Mouse (Mus musculus) CH12.LX (cell line): ENCODE results near the gene Rhbdl2. TPM values are rescaled to one million over a fixed set of nuclear protein-coding genes. Genes with fewer than 3 reads are reported as not detected.
A peak's percentile ranks its signal among the peaks of the same experiment; 100 is the strongest.

Experiments
- DNase-seq: peaks from one replicate; pipeline ENCODE4 v3.0.0-alpha.2; 2013; ENCODE audit errors: extremely low read depth
- H3K27ac ChIP-seq: 2 replicates; pipeline ENCODE4 v1.5.1; 2012; ENCODE audit warnings: low read depth, mild to moderate bottlenecking, control low read depth, moderate library complexity; ENCODE audit not compliant: insufficient read depth
- H3K27me3 ChIP-seq: replicated peaks from 2 replicates; pipeline ENCODE3; 2012; ENCODE audit warnings: inconsistent platforms
- H3K36me3 ChIP-seq, 2 experiments: replicated peaks in 1 of 2; 2 replicates each; pipeline versions ENCODE3 to v1.6.1; 2012; ENCODE audit warnings: inconsistent platforms in 1 of 2, low read length in 1 of 2, mild to moderate bottlenecking in 1 of 2, mixed read lengths in 1 of 2, moderate library complexity in 1 of 2; ENCODE audit not compliant: control insufficient read depth in 1 of 2, insufficient read depth in 1 of 2
- H3K4me1 ChIP-seq, 2 experiments: 2 replicates each; pipeline ENCODE4 v1.6.1; 2012; ENCODE audit warnings: inconsistent platforms in 1 of 2, moderate library complexity in 1 of 2; ENCODE audit not compliant: insufficient read depth in 2 of 2, control insufficient read depth in 1 of 2
- H3K4me2 ChIP-seq: 2 replicates; pipeline ENCODE4 v1.6.1; 2012; ENCODE audit warnings: low read depth, mild to moderate bottlenecking, control low read depth; ENCODE audit not compliant: poor library complexity, insufficient read depth, severe bottlenecking
- H3K4me3 ChIP-seq, 3 experiments: fragments of 150-350 bp in 1 of 3; sonication (generic) in 1 of 3; replicated peaks in 1 of 3; 2 replicates each; pipeline versions ENCODE3 to v1.5.1; 2011 to 2012; ENCODE audit warnings: low read depth in 2 of 3, low read length in 2 of 3, mild to moderate bottlenecking in 2 of 3, moderate library complexity in 2 of 3, control low read depth in 1 of 3, improper control_type of control experiment in 1 of 3, inconsistent platforms in 1 of 3, mixed read lengths in 1 of 3; ENCODE audit not compliant: poor library complexity in 1 of 3
- H3K79me2 ChIP-seq: replicated peaks from 2 replicates; pipeline ENCODE4 v1.6.1; 2012; ENCODE audit warnings: mild to moderate bottlenecking, moderate library complexity; ENCODE audit not compliant: control insufficient read depth, poor library complexity, insufficient read depth, severe bottlenecking; ENCODE audit errors: extremely low read depth
- H3K9ac ChIP-seq: 2 replicates; pipeline ENCODE4 v1.6.1; 2012; ENCODE audit warnings: low read depth, mild to moderate bottlenecking, control low read depth, moderate library complexity; ENCODE audit not compliant: insufficient read depth
- H3K9me3 ChIP-seq: replicated peaks from 2 replicates; pipeline ENCODE3; 2012; ENCODE audit warnings: low read length, inconsistent platforms, mixed read lengths
- BHLHE40 ChIP-seq: IDR thresholded peaks from 2 replicates; pipeline ENCODE4 v1.6.1; 2011; ENCODE audit warnings: mild to moderate bottlenecking, low read depth, low read length, improper control_type of control experiment
- CHD2 ChIP-seq: IDR thresholded peaks from 2 replicates; pipeline ENCODE4 v1.6.1; 2011; ENCODE audit warnings: low read length, improper control_type of control experiment
- CTCF ChIP-seq, 2 experiments: IDR thresholded peaks in 1 of 2; conservative IDR thresholded peaks in 1 of 2; 2 replicates each; pipeline ENCODE4 v1.5.1; 2011 to 2012; ENCODE audit warnings: low read depth in 2 of 2, low read length in 2 of 2, improper control_type of control experiment in 1 of 2, inconsistent platforms in 1 of 2, mild to moderate bottlenecking in 1 of 2, moderate library complexity in 1 of 2
- EP300 ChIP-seq: IDR thresholded peaks from 2 replicates; pipeline ENCODE4 v1.6.1; 2011; ENCODE audit warnings: low read length, improper control_type of control experiment
- HCFC1 ChIP-seq: IDR thresholded peaks from 2 replicates; pipeline ENCODE4 v1.6.1; 2012; ENCODE audit warnings: low read depth, mild to moderate bottlenecking, inconsistent platforms, low read length, improper control_type of control experiment
- JUND ChIP-seq: conservative IDR thresholded peaks from 2 replicates; pipeline ENCODE4 v1.6.1; 2011; ENCODE audit warnings: low read depth, low read length, improper control_type of control experiment
- MAX ChIP-seq: IDR thresholded peaks from 2 replicates; pipeline ENCODE4 v1.6.1; 2011; ENCODE audit warnings: low read length, improper control_type of control experiment
- MXI1 ChIP-seq: IDR thresholded peaks from 2 replicates; pipeline ENCODE4 v1.6.1; 2011; ENCODE audit warnings: mild to moderate bottlenecking, low read depth, low read length, improper control_type of control experiment
- MYC ChIP-seq: IDR thresholded peaks from 2 replicates; pipeline ENCODE4 v1.6.1; 2011; ENCODE audit warnings: low read depth, mild to moderate bottlenecking, improper control_type of control experiment, low read length
- NELFE ChIP-seq: IDR thresholded peaks from 2 replicates; pipeline ENCODE4 v1.6.1; 2011; ENCODE audit warnings: low read depth, low read length, improper control_type of control experiment
- NRF1 ChIP-seq: IDR thresholded peaks from 2 replicates; pipeline ENCODE4 v1.6.1; 2014; ENCODE audit warnings: low read depth, mild to moderate bottlenecking, inconsistent platforms, low read length, improper control_type of control experiment, moderate library complexity
- PAX5 ChIP-seq: IDR thresholded peaks from 2 replicates; pipeline ENCODE4 v1.6.1; 2012; ENCODE audit warnings: low read length, inconsistent platforms, mixed read lengths
- RAD21 ChIP-seq: IDR thresholded peaks from 2 replicates; pipeline ENCODE4 v1.6.1; 2011; ENCODE audit warnings: low read depth, mild to moderate bottlenecking, low read length, improper control_type of control experiment, moderate library complexity
- SMC3 ChIP-seq: IDR thresholded peaks from 2 replicates; pipeline ENCODE4 v1.6.1; 2011; ENCODE audit warnings: low read depth, low read length, improper control_type of control experiment
- TCF12 ChIP-seq: IDR thresholded peaks from 2 replicates; pipeline ENCODE4 v1.6.1; 2014; ENCODE audit warnings: low read depth, mild to moderate bottlenecking, inconsistent platforms, low read length, improper control_type of control experiment
- ZC3H11A ChIP-seq: IDR thresholded peaks from 2 replicates; pipeline ENCODE4 v1.6.1; 2012; ENCODE audit warnings: low read depth, mild to moderate bottlenecking, inconsistent platforms, low read length, improper control_type of control experiment
- ZMIZ1 ChIP-seq: IDR thresholded peaks from 2 replicates; pipeline ENCODE4 v1.6.1; 2012; ENCODE audit warnings: low read depth, mild to moderate bottlenecking, inconsistent platforms, low read length, improper control_type of control experiment
- ZNF384 ChIP-seq: IDR thresholded peaks from 2 replicates; pipeline ENCODE4 v1.6.1; 2012; ENCODE audit warnings: low read depth, low read length, improper control_type of control experiment, inconsistent platforms
- dilution Hi-C: fragments of 300-500 bp; cut with MboI; formaldehyde crosslinking; loops from 2 replicates; pipeline ENCODE4 v1.14.3; 2020; ENCODE audit warnings: low sequenced_read_pairs; ENCODE audit not compliant: extremely low pct_unique_long_range_greater_than_20kb, extremely low pct_ligation_motif_present
- in situ Hi-C: fragments of 300-500 bp; cut with MboI; formaldehyde crosslinking; loops from 3 replicates; pipeline ENCODE4 v1.14.3; 2019; ENCODE audit warnings: low sequenced_read_pairs, low pct_ligation_motif_present, low pct_unique_long_range_greater_than_20kb, mixed read lengths
- polyA plus RNA-seq: library from polyadenylated mRNA; unstranded; fragments of >175 nt; gene quantifications from 2 replicates; pipeline ENCODE4 v1.2.1, GENCODE M21; 2012; ENCODE audit warnings: low read depth; ENCODE audit not compliant: insufficient read length
- total RNA-seq, 2 experiments: library from RNA; depleted of rRNA; stranded (reverse); fragments of 300-350 nt in 1 of 2; fragments of >200 nt in 1 of 2; gene quantifications; 2 replicates each; pipeline ENCODE4 v1.2.3; 2012 to 2014

The Rhbdl2 gene
- total and polyA plus RNA-seq, 3 experiments, result not detected

DNA sequence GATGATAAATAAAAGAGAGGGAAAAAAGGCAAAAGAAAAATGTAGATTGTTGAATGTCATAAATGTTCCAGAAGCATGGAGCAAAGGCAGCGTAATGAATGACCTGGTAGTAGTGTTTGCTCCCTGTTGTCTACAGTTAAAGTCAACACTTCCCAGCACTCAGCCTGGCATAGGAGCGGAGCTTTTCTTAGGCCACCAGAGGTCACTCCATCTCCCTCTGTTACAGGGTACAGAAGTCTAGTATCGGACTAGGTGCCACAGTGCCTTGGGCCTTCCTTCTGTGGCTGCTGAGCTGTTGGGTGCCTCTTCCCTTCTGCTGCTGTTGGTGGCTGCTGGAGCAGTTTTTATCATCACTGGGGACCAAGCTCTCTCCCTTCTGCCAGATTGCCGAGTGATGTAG is 29.4 kb upstream of the Rhbdl2 start:
- Histone ChIP-seq H3K9me3 (no peaks in the 10 kb centered on the region), H3K36me3 (no peaks in the 10 kb centered on the region), H3K79me2 (no peaks in the 10 kb centered on the region), H3K4me2 (no peak overlapping the region), H3K4me3 (no peak overlapping the region), H3K9ac (no peak overlapping the region), H3K4me1 (no peaks in the 10 kb centered on the region), H3K27me3 (no peaks in the 10 kb centered on the region), H3K27ac (no peak overlapping the region)
- dilution Hi-C loops (no loop called here), in situ Hi-C loops (no loop called here)
- no peak for TF ChIP-seq MXI1
- no peak for TF ChIP-seq ZMIZ1
- no peak for TF ChIP-seq NRF1
- TF ChIP-seq CTCF (conservative IDR thresholded peaks at IDR 0.05 in 1 of 2, IDR thresholded peaks at IDR 0.05 in 1 of 2; ENCODE audit: low read depth in 2 of 2, low read length in 2 of 2), result peak in 1 of 2 experiments; percentile 72; a peak in 3 of 4 replicates
- TF ChIP-seq HCFC1, result no peak
- no peak for TF ChIP-seq MAX
- peak; percentile 66 for TF ChIP-seq RAD21
- TF ChIP-seq PAX5, result no peak
- peak; percentile 73 for TF ChIP-seq SMC3
- no peak for TF ChIP-seq EP300
- TF ChIP-seq ZC3H11A, result no peak
- no peak for TF ChIP-seq BHLHE40
- DNase-seq, result no peak

DNA sequence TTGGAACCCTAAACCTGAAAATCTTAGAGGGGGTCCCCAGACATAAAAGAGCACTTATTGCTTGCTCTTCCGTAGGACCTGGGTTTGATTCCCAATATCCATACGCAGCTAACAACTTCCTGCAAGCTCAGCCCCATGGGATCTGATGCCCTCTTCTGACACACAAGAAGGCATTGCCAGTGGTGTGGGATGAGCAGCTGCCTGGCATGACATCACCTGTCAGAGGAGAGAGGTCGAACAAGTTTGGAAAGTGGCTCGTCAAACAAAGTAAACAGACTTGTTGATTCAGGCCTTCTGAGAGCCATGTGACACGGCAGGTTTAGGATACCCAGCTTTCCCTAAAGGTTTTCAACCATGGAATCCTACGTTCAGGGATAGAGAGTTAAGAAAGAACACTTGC is 22.6 kb upstream of the Rhbdl2 start:
- in situ Hi-C loops (no loop called here), dilution Hi-C loops (no loop called here)
- Histone ChIP-seq H3K4me2 (no peak overlapping the region), H3K27me3 (peaks cover 12% of the 10 kb centered on the region), H3K9me3 (no peaks in the 10 kb centered on the region), H3K27ac (no peak overlapping the region), H3K9ac (no peak overlapping the region), H3K4me3 (no peak overlapping the region), H3K36me3 (no peaks in the 10 kb centered on the region), H3K4me1 (no peaks in the 10 kb centered on the region), H3K79me2 (no peaks in the 10 kb centered on the region)
- TF ChIP-seq CHD2, result no peak
- TF ChIP-seq ZNF384, result no peak
- TF ChIP-seq NELFE, result no peak
- no peak for TF ChIP-seq ZMIZ1
- no peak for TF ChIP-seq TCF12
- TF ChIP-seq MAX, result no peak
- no peak for TF ChIP-seq JUND
- no peak for TF ChIP-seq MYC
- no peak for DNase-seq
